Mouse (Mus musculus) midbrain, embryonic 13.5 days (tissue): Measurements from ENCODE around the gene Cpne1. TPM values are rescaled to one million over a fixed set of nuclear protein-coding genes. Genes with fewer than 3 reads are reported as not detected.
"Not testable (repeated sequence)": the region's sequence is repeated elsewhere in the genome, so short reads cannot be mapped to it uniquely, and the experiment has no call there.

Experiments used
- ATAC-seq: fragments of 200-750 bp; cut with Nextera tagmentation; 2 replicates; pipeline ENCODE4 v1.8.0; 2017; ENCODE audit warnings: mild to moderate bottlenecking, moderate TSS enrichment, moderate library complexity
- H3K27ac ChIP-seq: fragments of 300-500 bp; sonication (generic); 2 replicates; pipeline ENCODE4 v1.5.1; 2015; ENCODE audit warnings: inconsistent platforms, mild to moderate bottlenecking, moderate library complexity
- H3K27me3 ChIP-seq: fragments of 300-500 bp; sonication (generic); 2 replicates; pipeline ENCODE4 v1.6.1; 2015; ENCODE audit warnings: mild to moderate bottlenecking, inconsistent platforms
- H3K36me3 ChIP-seq: fragments of 300-500 bp; sonication (generic); 2 replicates; pipeline ENCODE4 v1.6.1; 2015; ENCODE audit warnings: mild to moderate bottlenecking, inconsistent platforms
- H3K4me1 ChIP-seq: fragments of 300-500 bp; sonication (generic); replicated peaks from 2 replicates; pipeline ENCODE4 v1.6.1; 2015; ENCODE audit warnings: inconsistent platforms
- H3K4me2 ChIP-seq: fragments of 300-500 bp; sonication (generic); replicated peaks from 2 replicates; pipeline ENCODE4 v1.6.1; 2015; ENCODE audit warnings: moderate library complexity, mild to moderate bottlenecking, inconsistent platforms
- H3K4me3 ChIP-seq: fragments of 300-500 bp; sonication (generic); replicated peaks from 2 replicates; pipeline ENCODE4 v1.5.1; 2015; ENCODE audit warnings: mild to moderate bottlenecking, inconsistent platforms
- H3K9ac ChIP-seq: fragments of 300-500 bp; sonication (generic); replicated peaks from 2 replicates; pipeline ENCODE4 v1.6.1; 2015; ENCODE audit warnings: mild to moderate bottlenecking, inconsistent platforms
- H3K9me3 ChIP-seq: fragments of 300-500 bp; sonication (generic); 2 replicates; pipeline ENCODE4 v1.6.1; 2016; ENCODE audit warnings: mild to moderate bottlenecking, inconsistent platforms
- WGBS: fragments of 180-500 bp; shearing (Covaris S2); methylation state at CpG from one replicate; pipeline ENCODE4 v1.1.7; 2015; 5-methylcytosine and 5-hydroxymethylcytosine counted together
- polyA plus RNA-seq: library from polyadenylated mRNA; unstranded; fragments of >200 nt; fragmentation: Nextera tagmentation; extraction: Ambion mirVana; gene quantifications from 2 replicates; pipeline ENCODE4 v1.2.1, GENCODE M21; 2015

Gene Cpne1
- polyA plus RNA-seq, 1 experiment from 2014 or later: 34.2 TPM

- H3K27ac ChIP-seq: no peak overlapping the region
- 93% methylated on average over 5 of the region's 5 CpGs for WGBS
- no peak overlapping the region for H3K9ac ChIP-seq
- no peak overlapping the region for H3K4me2 ChIP-seq
- no peak overlapping the region for H3K4me3 ChIP-seq
- peaks cover 32% of the 10 kb centered on the region for H3K36me3 ChIP-seq
- no peaks in the 10 kb centered on the region for H3K9me3 ChIP-seq
- no peak for ATAC-seq
- no peaks in the 10 kb centered on the region for H3K27me3 ChIP-seq
- no peaks in the 10 kb centered on the region for H3K4me1 ChIP-seq
Observed at GRCm38 (mm10) chr2:156123731-156124130, 12.0 kb upstream of the Cpne1 start.

GRCm38 (mm10) chr2:156119566-156119965, 7.8 kb upstream of the Cpne1 start:
- no peak overlapping the region for H3K27ac ChIP-seq
- H3K36me3 ChIP-seq: peaks cover 10% of the 10 kb centered on the region
- no peak for ATAC-seq
- H3K4me3 ChIP-seq: no peak overlapping the region
- no peak overlapping the region for H3K4me2 ChIP-seq
- H3K9ac ChIP-seq: no peak overlapping the region
- H3K27me3 ChIP-seq: no peaks in the 10 kb centered on the region
- H3K4me1 ChIP-seq: no peaks in the 10 kb centered on the region
- no peaks in the 10 kb centered on the region for H3K9me3 ChIP-seq

- WGBS: 21% methylated on average over 5 of the region's 5 CpGs
- not testable (repeated sequence) for H3K27me3 ChIP-seq
Observed at GRCm38 (mm10) chr2:156112080-156112423, 287 bp upstream of the Cpne1 start.

GRCm38 (mm10) chr2:156110627-156111357, 973 bp downstream of the Cpne1 start:
- H3K9me3 ChIP-seq: no peaks in the 10 kb centered on the region
- under 1% methylated on average over 16 of the region's 16 CpGs for WGBS
- H3K4me1 ChIP-seq: peaks cover 31% of the 10 kb centered on the region
- no peaks in the 10 kb centered on the region for H3K27me3 ChIP-seq
- H3K27ac ChIP-seq: peak overlapping the region; percentile 92
- peaks cover 3% of the 10 kb centered on the region; the same call in 1 of the 2 replicates for H3K36me3 ChIP-seq
- peak overlapping the region; percentile 98 for H3K9ac ChIP-seq
- ATAC-seq: peak; percentile 79
- peak overlapping the region; percentile 59 for H3K4me3 ChIP-seq
- H3K4me2 ChIP-seq: peak overlapping the region; percentile 73

More at GRCm38 (mm10) chr2:156112080-156112423, 287 bp upstream of the Cpne1 start:
- Histone ChIP-seq H3K4me3 (peak overlapping the region; percentile 59), H3K27ac (peak overlapping the region; percentile 92), H3K4me1 (peaks cover 22% of the 10 kb centered on the region), H3K4me2 (peak overlapping the region; percentile 73)
- not testable (repeated sequence) for H3K9ac ChIP-seq, H3K36me3 ChIP-seq, H3K9me3 ChIP-seq, ATAC-seq

GRCm38 (mm10) chr2:156091926-156092325, 19.8 kb downstream of the Cpne1 start:
- no peak overlapping the region for H3K27ac ChIP-seq
- H3K4me2 ChIP-seq: no peak overlapping the region
- no peak for ATAC-seq
- peaks cover 34% of the 10 kb centered on the region for H3K4me1 ChIP-seq
- H3K9me3 ChIP-seq: no peaks in the 10 kb centered on the region
- no peaks in the 10 kb centered on the region for H3K27me3 ChIP-seq
- H3K36me3 ChIP-seq: peaks cover 19% of the 10 kb centered on the region
- 87% methylated on average over 5 of the region's 5 CpGs for WGBS
- H3K9ac ChIP-seq: no peak overlapping the region
- no peak overlapping the region for H3K4me3 ChIP-seq

- 48% methylated on average over 1 of the region's 1 CpGs for WGBS
- no peaks in the 10 kb centered on the region; the same call in none of the 2 replicates for H3K36me3 ChIP-seq
- H3K4me2 ChIP-seq: no peak overlapping the region
- peak; percentile 68 for ATAC-seq
- peaks cover 35% of the 10 kb centered on the region for H3K4me1 ChIP-seq
- no peak overlapping the region for H3K4me3 ChIP-seq
- H3K9me3 ChIP-seq: no peaks in the 10 kb centered on the region
- no peaks in the 10 kb centered on the region for H3K27me3 ChIP-seq
- H3K9ac ChIP-seq: no peak overlapping the region
- H3K27ac ChIP-seq: peak overlapping the region; percentile 48; the same call in 1 of the 2 replicates
Observed at GRCm38 (mm10) chr2:156089799-156090198, 22.0 kb downstream of the Cpne1 start.

GRCm38 (mm10) chr2:156087391-156088110, 24.2 kb downstream of the Cpne1 start:
- Histone ChIP-seq H3K36me3 (no peaks in the 10 kb centered on the region; the same call in 1 of the 2 replicates), H3K27me3 (no peaks in the 10 kb centered on the region), H3K27ac (no peak overlapping the region), H3K4me3 (no peak overlapping the region), H3K4me2 (no peak overlapping the region), H3K9me3 (no peaks in the 10 kb centered on the region), H3K4me1 (peaks cover 35% of the 10 kb centered on the region), H3K9ac (no peak overlapping the region)
- WGBS: 91% methylated on average over 7 of the region's 7 CpGs
- no peak for ATAC-seq

GRCm38 (mm10) chr2:156084541-156084940, 27.2 kb downstream of the Cpne1 start:
- peaks cover 19% of the 10 kb centered on the region for H3K4me1 ChIP-seq
- H3K4me2 ChIP-seq: no peak overlapping the region
- H3K9ac ChIP-seq: no peak overlapping the region
- ATAC-seq: no peak
- no peaks in the 10 kb centered on the region; the same call in 1 of the 2 replicates for H3K36me3 ChIP-seq
- H3K27ac ChIP-seq: no peak overlapping the region
- 93% methylated on average over 3 of the region's 3 CpGs for whole genome bisulfite sequencing
- no peaks in the 10 kb centered on the region for H3K9me3 ChIP-seq
- H3K27me3 ChIP-seq: no peaks in the 10 kb centered on the region
- no peak overlapping the region for H3K4me3 ChIP-seq

- H3K27ac ChIP-seq: no peak overlapping the region
- no peaks in the 10 kb centered on the region for H3K9me3 ChIP-seq
- H3K4me3 ChIP-seq: no peak overlapping the region
- no peaks in the 10 kb centered on the region for H3K27me3 ChIP-seq
- H3K36me3 ChIP-seq: peaks cover 40% of the 10 kb centered on the region
- 88% methylated on average over 7 of the region's 7 CpGs for WGBS
- H3K9ac ChIP-seq: no peak overlapping the region
- H3K4me2 ChIP-seq: no peak overlapping the region
- ATAC-seq: no peak
- H3K4me1 ChIP-seq: peaks cover 16% of the 10 kb centered on the region; the same call in 1 of the 2 replicates
Observed at GRCm38 (mm10) chr2:156080391-156080790, 31.4 kb downstream of the Cpne1 start.

GRCm38 (mm10) chr2:156079674-156080073, 32.1 kb downstream of the Cpne1 start:
- 66% methylated on average over 4 of the region's 4 CpGs for WGBS
- H3K36me3 ChIP-seq: peaks cover 47% of the 10 kb centered on the region
- peaks cover 16% of the 10 kb centered on the region; the same call in 1 of the 2 replicates for H3K4me1 ChIP-seq
- 0 out of 2 replicates have a peak overlapping the region, but pooled peaks have one; percentile 23 for H3K9ac ChIP-seq
- no peak overlapping the region for H3K27ac ChIP-seq
- H3K4me2 ChIP-seq: no peak overlapping the region
- H3K4me3 ChIP-seq: no peak overlapping the region
- H3K9me3 ChIP-seq: no peaks in the 10 kb centered on the region
- no peaks in the 10 kb centered on the region for H3K27me3 ChIP-seq
- no peak for ATAC-seq

GRCm38 (mm10) chr2:156079183-156079560, 32.6 kb downstream of the Cpne1 start:
- H3K4me3 ChIP-seq: no peak overlapping the region
- H3K9ac ChIP-seq: no peak overlapping the region
- H3K36me3 ChIP-seq: peaks cover 52% of the 10 kb centered on the region
- H3K4me2 ChIP-seq: no peak overlapping the region
- peaks cover 16% of the 10 kb centered on the region; the same call in 1 of the 2 replicates for H3K4me1 ChIP-seq
- ATAC-seq: no peak
- no peaks in the 10 kb centered on the region for H3K9me3 ChIP-seq
- WGBS: 97% methylated on average over 8 of the region's 8 CpGs
- H3K27me3 ChIP-seq: no peaks in the 10 kb centered on the region
- no peak overlapping the region for H3K27ac ChIP-seq

GRCm38 (mm10) chr2:156078421-156079182, 33.2 kb downstream of the Cpne1 start:
- H3K9me3 ChIP-seq: no peaks in the 10 kb centered on the region
- H3K27ac ChIP-seq: no peak overlapping the region
- no peak overlapping the region for H3K4me3 ChIP-seq
- no peak overlapping the region for H3K4me2 ChIP-seq
- H3K27me3 ChIP-seq: no peaks in the 10 kb centered on the region
- peaks cover 58% of the 10 kb centered on the region for H3K36me3 ChIP-seq
- WGBS: 94% methylated on average over 16 of the region's 16 CpGs
- no peak overlapping the region for H3K9ac ChIP-seq
- ATAC-seq: no peak
- peaks cover 16% of the 10 kb centered on the region; the same call in 1 of the 2 replicates for H3K4me1 ChIP-seq
